Mouse (Mus musculus): ENCODE data around the gene Cyp2w1.
A peak's percentile ranks its signal among the peaks of the same experiment; 100 is the strongest.

Cyp2w1 gene

GRCm38 (mm10) chr5:139352317-139352716, at the start of gene Cyp2w1:
TSS of gene Cyp2w1 (plus strand) at chr5:139352617.
- no peak for DNase-seq (ENCODE audit: low spot score in 2 of 2)

DNA sequence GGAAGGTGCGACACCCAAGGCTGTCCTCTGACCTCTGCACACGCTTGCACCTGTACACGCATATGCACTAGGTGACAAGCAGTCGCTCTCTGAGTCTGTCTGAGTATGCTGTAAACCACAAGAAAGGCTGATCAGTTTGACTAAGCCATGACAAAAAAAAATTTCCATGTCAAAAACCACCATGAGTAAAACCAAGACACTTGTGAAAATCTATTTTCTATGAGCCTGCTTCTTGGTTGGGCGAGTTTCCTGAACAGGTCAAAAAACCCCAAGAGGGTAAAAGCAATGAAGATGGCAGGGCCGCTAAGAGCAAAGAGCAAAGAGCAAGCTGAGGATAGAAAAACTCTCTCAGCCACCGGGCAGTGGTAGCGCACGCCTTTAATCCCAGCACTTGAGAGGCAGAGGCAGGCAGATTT, 48.8 kb upstream of the Cyp2w1 start:
- no peak for DNase-seq (ENCODE audit: low spot score in 2 of 2)

DNA sequence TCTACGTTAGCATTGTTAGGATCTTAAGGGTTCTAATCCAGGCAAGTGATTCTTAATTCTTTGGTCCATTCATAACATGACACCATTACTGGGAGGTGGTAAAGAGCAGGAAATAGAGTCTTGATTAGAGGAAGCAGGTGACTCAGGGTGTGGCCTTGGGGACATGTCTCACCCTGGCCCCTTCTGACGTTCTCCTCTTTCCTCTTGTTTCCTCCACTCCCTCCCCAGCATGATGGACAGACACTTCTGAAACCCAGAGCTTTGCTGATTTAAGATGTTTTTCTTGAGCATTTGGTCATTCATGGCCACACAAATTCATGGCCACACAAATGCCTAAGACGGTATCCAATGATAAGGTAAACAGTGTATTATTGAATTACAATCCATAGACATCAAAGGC, 42.5 kb upstream of the Cyp2w1 start:
- no peak for DNase-seq (ENCODE audit: low spot score in 2 of 2)

GRCm38 (mm10) chr5:139310477-139310876, 41.9 kb upstream of the Cyp2w1 start:
- no peak for DNase-seq (ENCODE audit: low spot score in 2 of 2)

- DNase-seq (ENCODE audit: low spot score in 2 of 2): no peak
These were observed 40.6 kb upstream of the Cyp2w1 start for GRCm38 (mm10) chr5:139311822-139312221.

- DNase-seq (ENCODE audit: low spot score in 2 of 2): no peak
These were observed 38.9 kb upstream of the Cyp2w1 start for GRCm38 (mm10) chr5:139313536-139313935.

DNA sequence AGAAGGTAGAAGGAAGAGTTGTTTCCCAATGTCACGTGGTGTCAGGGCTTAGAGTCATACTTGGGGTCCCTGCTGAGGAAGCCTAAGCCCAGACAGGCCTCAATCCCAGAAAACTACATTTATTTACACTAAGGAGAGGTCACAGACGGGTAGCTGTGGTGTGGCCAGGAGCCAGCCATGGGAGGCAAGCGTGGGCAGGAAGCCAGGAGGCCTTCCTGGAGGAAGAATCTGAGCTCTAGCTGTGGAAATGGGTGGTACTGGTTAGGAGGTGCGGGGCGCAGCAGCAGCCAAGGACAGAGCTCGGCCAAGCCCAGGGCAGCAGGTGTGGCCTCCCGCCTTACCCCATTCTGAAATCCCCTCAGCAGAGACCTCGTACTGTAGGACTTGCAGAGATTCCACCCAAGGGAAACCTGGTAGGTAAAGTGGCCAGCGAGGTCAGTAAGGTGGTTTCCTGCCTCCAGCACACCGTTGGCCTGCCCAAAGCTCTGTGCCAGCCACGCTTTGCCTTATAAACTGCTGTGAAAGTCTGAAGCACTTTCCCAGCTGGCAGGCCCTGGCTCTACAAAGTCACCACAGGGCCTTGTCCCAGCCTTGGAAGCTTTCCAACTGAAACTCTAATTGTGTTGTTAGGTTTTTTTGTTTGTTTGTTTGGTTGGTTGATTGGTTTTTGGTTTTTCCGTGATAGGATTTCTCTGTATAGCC, 37.3 kb upstream of the Cyp2w1 start:
- no peak for DNase-seq (ENCODE audit: low spot score in 2 of 2)

- no peak for DNase-seq (ENCODE audit: low spot score in 2 of 2)
These were observed 35.3 kb upstream of the Cyp2w1 start for GRCm38 (mm10) chr5:139316982-139317675.

- DNase-seq (ENCODE audit: low spot score in 2 of 2): no peak
These were observed 34.5 kb upstream of the Cyp2w1 start for GRCm38 (mm10) chr5:139317751-139318504.

GRCm38 (mm10) chr5:139320424-139320823, 32.0 kb upstream of the Cyp2w1 start:
- no peak for DNase-seq (ENCODE audit: low spot score in 2 of 2)

- DNase-seq (ENCODE audit: low spot score in 2 of 2): no peak
These were observed 31.1 kb upstream of the Cyp2w1 start for GRCm38 (mm10) chr5:139321331-139321730.

DNA sequence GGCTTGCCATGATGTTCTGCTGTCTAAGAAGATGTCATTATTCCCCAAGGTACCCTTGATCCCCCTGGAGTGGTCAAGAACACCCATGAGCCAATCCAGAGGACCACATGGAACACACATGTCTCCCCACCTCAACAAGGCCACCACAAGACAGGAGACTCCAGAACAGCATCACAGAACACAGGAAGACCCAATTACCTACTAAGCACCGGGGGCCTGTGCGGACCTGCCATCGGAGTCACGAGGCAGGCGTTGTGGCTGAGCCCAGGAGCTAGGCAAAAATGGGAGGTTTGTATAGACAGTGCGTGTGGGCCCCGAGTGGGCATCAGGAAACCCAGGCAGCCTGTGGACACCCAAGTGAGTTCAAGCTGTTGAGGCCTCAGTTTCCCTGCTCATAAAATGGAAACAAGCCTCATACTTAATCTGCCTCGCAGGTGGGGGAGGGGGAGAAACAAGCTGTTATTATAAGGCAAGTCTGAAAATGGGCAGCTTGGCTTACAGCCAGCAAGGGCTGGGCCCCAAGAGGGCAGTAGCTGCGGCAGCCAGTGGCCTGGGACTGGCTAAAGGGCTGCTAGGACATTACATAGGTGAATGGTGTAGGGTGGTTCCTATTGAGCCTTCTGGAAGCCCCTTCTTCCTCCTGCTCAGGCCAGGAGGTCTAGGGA, 29.0 kb upstream of the Cyp2w1 start:
- no peak for DNase-seq (ENCODE audit: low spot score in 2 of 2)

DNA sequence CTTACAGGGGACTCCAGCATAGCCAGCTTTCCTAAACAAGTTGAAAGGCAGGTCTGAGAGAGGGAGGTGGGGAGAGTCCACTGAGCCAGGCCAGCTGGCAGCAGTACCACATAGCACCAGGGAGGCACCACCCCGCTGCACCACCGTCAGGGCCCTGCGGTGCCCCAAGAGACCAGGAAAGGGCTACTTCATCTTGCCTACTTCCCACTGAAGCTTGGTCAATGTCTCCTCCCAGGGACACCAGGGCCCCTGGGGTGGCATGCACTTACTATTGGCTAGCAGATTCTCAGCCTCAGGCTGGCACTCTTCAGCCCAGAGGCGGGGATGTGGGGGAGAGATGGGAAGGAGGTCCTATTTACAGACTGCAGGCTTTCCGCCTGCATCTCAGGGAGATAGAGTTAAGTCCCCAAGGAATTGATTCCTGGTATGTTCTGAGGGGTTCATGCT, 28.3 kb upstream of the Cyp2w1 start:
- no peak for DNase-seq (ENCODE audit: low spot score in 2 of 2)

GRCm38 (mm10) chr5:139324691-139325394, 27.6 kb upstream of the Cyp2w1 start:
- peak in 1 of 2 experiments; percentile 41 for DNase-seq (ENCODE audit: low spot score in 2 of 2)

GRCm38 (mm10) chr5:139325395-139325966, 26.9 kb upstream of the Cyp2w1 start, which contains the start of gene Adap1:
TSS of gene Adap1 (minus strand) at chr5:139325622.
- DNase-seq (ENCODE audit: low spot score in 2 of 2): peak; percentile 20 to 64

DNA sequence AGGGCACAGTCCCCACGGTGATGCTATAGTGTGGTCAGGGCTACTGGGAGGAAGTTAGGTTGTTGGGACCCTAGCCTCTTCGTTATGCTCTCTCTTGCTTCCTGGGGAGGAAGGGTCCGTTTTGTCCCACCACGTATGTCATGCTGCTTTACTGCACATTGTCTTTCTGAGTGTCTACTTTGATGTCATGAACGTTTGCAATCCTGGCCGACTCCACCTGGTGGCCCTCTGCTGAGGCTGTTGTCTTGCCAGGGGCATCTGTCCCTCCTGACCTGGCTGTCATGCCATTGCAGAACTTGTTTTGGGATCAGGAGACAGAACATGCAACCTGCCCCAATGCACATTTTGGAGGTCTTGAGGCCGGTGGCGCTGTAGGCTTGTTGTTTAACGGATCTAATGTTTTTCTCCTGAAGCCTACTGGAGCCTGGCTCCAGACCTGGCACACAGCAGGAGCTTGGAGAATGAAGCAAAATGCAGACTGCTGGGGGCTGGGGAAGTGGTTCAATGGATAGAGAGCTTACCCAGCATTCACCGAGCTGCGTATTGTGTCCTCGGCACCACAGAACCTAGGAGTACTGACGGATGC, 26.2 kb upstream of the Cyp2w1 start:
- DNase-seq (ENCODE audit: low spot score in 2 of 2): no peak

DNA sequence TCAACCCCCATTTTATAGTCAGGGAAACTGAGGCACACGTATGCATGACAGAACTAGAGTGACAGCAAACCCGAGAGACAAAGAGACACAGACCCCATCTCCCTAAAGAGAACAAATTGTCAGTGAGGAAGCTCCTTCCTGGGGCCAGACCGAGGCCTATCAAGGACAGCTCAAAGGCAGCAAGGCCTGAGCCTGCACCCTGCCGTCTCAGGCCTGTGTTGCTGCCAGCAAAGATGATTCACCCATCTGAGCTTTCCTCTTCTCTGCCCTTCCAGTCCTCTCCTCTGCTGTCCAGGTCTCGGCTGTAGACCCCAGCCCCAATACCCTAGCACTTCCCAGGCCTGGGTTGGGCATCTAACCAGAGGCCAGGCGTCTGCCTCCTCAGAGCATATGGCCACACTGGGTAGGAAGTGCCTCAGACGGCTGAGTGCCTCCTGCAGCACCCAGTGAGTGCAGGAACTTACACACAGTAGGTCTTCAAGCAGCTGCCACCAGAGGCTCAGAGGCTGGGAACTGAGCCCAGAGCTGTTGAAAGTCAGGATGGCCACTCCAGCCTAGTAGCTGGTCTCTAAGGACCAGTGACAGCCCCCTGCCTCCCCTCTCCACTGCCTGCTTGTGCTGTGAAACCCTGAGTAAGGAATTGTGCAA, 25.3 kb upstream of the Cyp2w1 start:
- DNase-seq (ENCODE audit: low spot score in 2 of 2): no peak

DNA sequence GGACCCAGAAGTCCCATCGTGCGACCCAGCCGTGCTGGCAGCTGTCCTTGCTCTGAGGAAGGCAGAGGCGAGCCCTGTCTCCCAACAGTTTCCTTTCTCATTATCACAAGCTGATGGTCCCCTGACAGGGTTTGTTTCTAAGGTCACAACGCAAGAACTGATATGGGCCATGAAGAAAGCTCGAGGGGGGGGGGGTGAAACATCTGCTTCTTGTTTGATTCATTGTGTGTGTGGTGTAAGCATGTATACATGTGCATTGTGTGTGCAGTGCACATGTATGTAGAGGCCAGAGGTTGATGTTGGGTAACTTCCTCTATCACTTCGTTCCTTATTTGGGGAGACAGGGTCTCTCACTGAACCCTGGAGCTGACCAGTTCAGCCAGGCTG, 24.8 kb upstream of the Cyp2w1 start:
- no peak for DNase-seq (ENCODE audit: low spot score in 2 of 2)

GRCm38 (mm10) chr5:139330766-139331165, 21.7 kb upstream of the Cyp2w1 start:
- DNase-seq (ENCODE audit: low spot score in 2 of 2): no peak

DNA sequence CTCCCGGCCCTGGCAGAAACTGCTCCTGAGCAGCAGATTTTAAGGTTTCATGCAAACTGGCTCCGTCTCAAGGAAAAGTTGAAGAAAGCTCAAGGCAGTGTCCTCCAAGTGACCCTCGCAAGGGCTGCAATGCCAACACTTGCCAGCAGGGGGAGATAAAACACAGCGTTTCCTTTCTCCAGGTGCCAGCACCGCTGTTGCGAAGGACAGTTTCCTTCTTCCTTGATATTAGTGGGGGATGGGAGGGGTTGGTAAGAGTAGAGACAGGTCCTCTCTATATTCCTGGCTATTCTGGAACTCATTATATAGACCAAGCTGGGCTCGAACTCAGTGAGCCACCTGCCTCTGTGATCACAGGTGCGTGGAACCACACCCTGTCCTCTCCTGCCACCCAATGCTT, 20.7 kb upstream of the Cyp2w1 start:
- peak; percentile 39 to 77 for DNase-seq (ENCODE audit: low spot score in 2 of 2)
